Mouse (Mus musculus) hindbrain, embryonic 13.5 days (tissue): ENCODE measurements around the gene Sptbn1. TPM values are rescaled to one million over a fixed set of nuclear protein-coding genes. Genes with fewer than 3 reads are reported as not detected.

ENCODE experiments used
- ATAC-seq: fragments of 200-750 bp; cut with Nextera tagmentation; 2 replicates; pipeline ENCODE4 v1.8.0; 2017; ENCODE audit warnings: moderate TSS enrichment; ENCODE audit not compliant: low FRiP score
- H3K27ac ChIP-seq: fragments of 300-500 bp; sonication (generic); 2 replicates; pipeline ENCODE4 v1.5.1; 2015; ENCODE audit warnings: inconsistent platforms, mild to moderate bottlenecking, moderate library complexity
- H3K27me3 ChIP-seq: fragments of 300-500 bp; sonication (generic); 2 replicates; pipeline ENCODE4 v1.6.1; 2015; ENCODE audit warnings: mild to moderate bottlenecking, inconsistent platforms
- H3K36me3 ChIP-seq: fragments of 300-500 bp; sonication (generic); 2 replicates; pipeline ENCODE4 v1.6.1; 2015; ENCODE audit warnings: mild to moderate bottlenecking, inconsistent platforms
- H3K4me1 ChIP-seq: fragments of 300-500 bp; sonication (generic); replicated peaks from 2 replicates; pipeline ENCODE4 v1.6.1; 2015; ENCODE audit warnings: inconsistent platforms
- H3K4me2 ChIP-seq: fragments of 300-500 bp; sonication (generic); 2 replicates; pipeline ENCODE4 v1.6.1; 2015; ENCODE audit warnings: inconsistent platforms, mild to moderate bottlenecking, moderate library complexity
- H3K4me3 ChIP-seq: fragments of 300-500 bp; sonication (generic); 2 replicates; pipeline ENCODE4 v1.5.1; 2015; ENCODE audit warnings: mild to moderate bottlenecking, inconsistent platforms
- H3K9ac ChIP-seq: fragments of 300-500 bp; sonication (generic); 2 replicates; pipeline ENCODE4 v1.6.1; 2015; ENCODE audit warnings: mild to moderate bottlenecking, inconsistent platforms
- H3K9me3 ChIP-seq: fragments of 300-500 bp; sonication (generic); 2 replicates; pipeline ENCODE4 v1.6.1; 2016; ENCODE audit warnings: inconsistent platforms
- WGBS: fragments of 180-500 bp; shearing (Covaris S2); methylation state at CpG from one replicate; pipeline ENCODE4 v1.1.7; 2015; 5-methylcytosine and 5-hydroxymethylcytosine counted together
- polyA plus RNA-seq: library from polyadenylated mRNA; unstranded; fragments of >200 nt; fragmentation: Nextera tagmentation; extraction: Ambion mirVana; gene quantifications from 2 replicates; pipeline ENCODE4 v1.2.1, GENCODE M21; 2015

Sptbn1 gene
- polyA plus RNA-seq, 1 experiment from 2014 or later = 156 TPM

DNA sequence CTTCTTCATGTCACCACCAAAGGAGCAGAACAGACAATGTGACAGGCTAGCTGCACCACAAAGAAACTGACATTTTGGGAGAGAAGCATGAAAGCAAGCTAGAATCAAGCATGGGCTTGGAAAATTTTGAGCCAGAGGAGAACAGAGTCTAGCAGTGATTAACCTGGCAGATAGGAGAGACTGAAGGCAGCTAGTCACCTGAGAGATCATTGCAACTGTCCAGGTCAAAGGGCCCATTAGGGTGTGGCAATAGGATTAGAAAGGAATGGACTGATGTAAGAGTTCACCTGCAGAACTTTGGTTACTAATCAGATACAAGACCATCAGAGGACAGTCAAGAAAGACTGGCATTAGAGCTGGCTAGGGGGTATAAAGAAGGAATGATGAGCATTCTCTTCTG is 67.6 kb downstream of the Sptbn1 start:
- Histone ChIP-seq H3K27me3 (no peaks in the 10 kb centered on the region), H3K4me2 (no peak overlapping the region), H3K36me3 (peaks cover 11% of the 10 kb centered on the region), H3K9me3 (no peaks in the 10 kb centered on the region), H3K4me3 (no peak overlapping the region), H3K9ac (no peak overlapping the region), H3K4me1 (peaks cover 29% of the 10 kb centered on the region), H3K27ac (no peak overlapping the region)
- no peak for ATAC-seq

- peak overlapping the region; percentile 81 for H3K27ac ChIP-seq
- no peaks in the 10 kb centered on the region for H3K27me3 ChIP-seq
- H3K9me3 ChIP-seq = no peaks in the 10 kb centered on the region
- peak; percentile 96 for ATAC-seq
- peak overlapping the region; percentile 75 for H3K9ac ChIP-seq
- peak overlapping the region; percentile 51 for H3K4me3 ChIP-seq
- peaks cover 11% of the 10 kb centered on the region for H3K36me3 ChIP-seq
- WGBS = under 1% methylated on average over 34 of the region's 34 CpGs
- peak overlapping the region; percentile 83 for H3K4me2 ChIP-seq
- peaks cover 29% of the 10 kb centered on the region for H3K4me1 ChIP-seq
Observed at GRCm38 (mm10) chr11:30198091-30198675, 69.8 kb downstream of the Sptbn1 start.

- Histone ChIP-seq H3K36me3 (peaks cover 11% of the 10 kb centered on the region), H3K4me1 (peaks cover 29% of the 10 kb centered on the region), H3K4me3 (peak overlapping the region; percentile 51), H3K27me3 (no peaks in the 10 kb centered on the region), H3K9me3 (no peaks in the 10 kb centered on the region), H3K27ac (peak overlapping the region; percentile 81), H3K4me2 (peak overlapping the region; percentile 83), H3K9ac (peak overlapping the region; percentile 75)
- ATAC-seq = peak; percentile 77
- WGBS = 2% methylated on average over 21 of the region's 21 CpGs
Observed at GRCm38 (mm10) chr11:30197564-30198090, 70.3 kb downstream of the Sptbn1 start.

DNA sequence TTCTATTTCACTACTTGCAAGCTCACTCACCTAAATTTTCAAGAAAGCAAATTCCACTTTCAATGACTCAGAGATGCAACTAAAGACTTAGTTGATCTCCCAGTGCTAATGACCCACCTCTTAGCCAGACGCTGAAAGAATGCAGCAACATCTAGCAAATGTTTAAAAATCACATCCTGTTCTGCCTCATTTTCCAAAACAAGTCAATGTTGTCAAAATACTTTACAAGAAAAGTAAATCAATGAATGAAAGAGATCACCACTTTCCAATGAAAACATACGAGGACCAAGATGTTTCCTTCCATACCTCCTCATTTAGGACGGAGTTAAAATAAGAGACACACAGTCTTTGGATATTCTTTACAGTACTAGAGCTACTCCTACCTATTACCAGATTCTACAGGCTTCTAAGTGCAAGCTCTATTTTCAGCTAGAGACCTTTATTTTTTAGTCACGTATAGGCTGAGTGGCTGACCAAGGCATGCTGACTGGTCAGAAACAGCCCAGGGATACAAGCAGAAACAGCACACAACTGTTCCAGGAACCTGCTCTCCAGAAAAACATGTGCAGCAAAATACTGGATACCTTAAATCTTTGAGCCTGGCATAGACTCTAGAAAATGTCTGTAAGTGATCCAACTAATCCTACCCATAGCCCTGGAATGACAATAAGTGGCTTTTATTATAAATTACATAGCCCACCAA is 71.5 kb downstream of the Sptbn1 start:
- H3K27ac ChIP-seq = peak overlapping the region; percentile 36; the same call in 1 of the 2 replicates
- H3K4me1 ChIP-seq = peaks cover 29% of the 10 kb centered on the region
- H3K27me3 ChIP-seq = no peaks in the 10 kb centered on the region
- H3K9me3 ChIP-seq = no peaks in the 10 kb centered on the region
- WGBS = 78% methylated on average over 4 of the region's 4 CpGs
- no peak overlapping the region for H3K9ac ChIP-seq
- ATAC-seq = no peak
- H3K4me3 ChIP-seq = no peak overlapping the region
- 0 out of 2 replicates have a peak, but pooled peaks cover under 1% of the 10 kb centered on the region for H3K36me3 ChIP-seq
- H3K4me2 ChIP-seq = 0 out of 2 replicates have a peak overlapping the region, but pooled peaks have one; percentile 83

DNA sequence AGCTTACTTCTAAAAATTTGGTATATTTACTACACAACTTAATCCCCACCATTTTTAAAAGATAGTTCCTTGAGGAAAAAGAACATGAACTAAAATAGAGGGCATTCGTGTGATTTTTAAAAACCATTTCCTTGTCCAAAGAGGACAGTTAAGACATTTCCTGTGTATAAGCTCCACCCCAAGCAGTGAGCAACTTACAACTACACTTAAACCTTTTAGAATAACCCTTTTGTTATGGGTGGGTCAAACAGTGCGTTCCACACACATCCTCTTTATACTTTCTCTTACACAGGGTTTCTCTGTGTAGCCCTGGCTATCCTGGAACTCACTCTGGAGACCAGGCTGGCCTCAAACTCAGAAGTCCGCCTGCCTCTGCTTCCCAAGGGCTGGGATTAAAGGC is 72.2 kb downstream of the Sptbn1 start:
- no peaks in the 10 kb centered on the region for H3K27me3 ChIP-seq
- no peaks in the 10 kb centered on the region for H3K36me3 ChIP-seq
- no peak for ATAC-seq
- WGBS = 77% methylated on average over 3 of the region's 3 CpGs
- H3K4me1 ChIP-seq = peaks cover 29% of the 10 kb centered on the region
- H3K4me3 ChIP-seq = no peak overlapping the region
- H3K4me2 ChIP-seq = no peak overlapping the region
- H3K9me3 ChIP-seq = no peaks in the 10 kb centered on the region
- H3K27ac ChIP-seq = no peak overlapping the region
- no peak overlapping the region for H3K9ac ChIP-seq

GRCm38 (mm10) chr11:30194800-30195199 is 73.2 kb downstream of the Sptbn1 start:
- Histone ChIP-seq H3K4me3 (no peak overlapping the region), H3K9me3 (no peaks in the 10 kb centered on the region), H3K27me3 (no peaks in the 10 kb centered on the region), H3K4me2 (no peak overlapping the region), H3K9ac (no peak overlapping the region), H3K27ac (no peak overlapping the region), H3K4me1 (peaks cover 29% of the 10 kb centered on the region), H3K36me3 (no peaks in the 10 kb centered on the region)
- ATAC-seq = no peak
- WGBS = 93% methylated on average over 1 of the region's 1 CpGs

DNA sequence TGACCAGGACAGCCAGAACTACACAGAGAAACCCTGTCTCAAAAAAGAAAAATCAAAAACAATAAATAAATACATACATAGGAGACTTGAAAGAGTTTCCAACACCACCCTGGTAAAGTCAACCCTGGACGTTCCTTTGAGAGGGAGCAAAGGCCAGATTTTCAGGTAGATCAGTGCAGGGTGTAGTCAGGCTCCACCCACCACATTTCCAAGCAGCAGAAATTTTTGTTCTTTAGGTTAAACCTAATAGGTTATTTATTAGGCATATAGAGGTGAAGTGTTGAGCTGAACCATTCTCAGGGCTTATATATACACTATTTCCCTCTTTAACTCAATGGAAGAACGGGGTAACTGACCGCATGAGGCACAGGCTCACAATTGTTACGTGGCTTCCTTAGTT is 77.0 kb downstream of the Sptbn1 start:
- H3K36me3 ChIP-seq = no peaks in the 10 kb centered on the region
- H3K4me2 ChIP-seq = no peak overlapping the region
- no peak overlapping the region for H3K9ac ChIP-seq
- H3K27ac ChIP-seq = no peak overlapping the region
- H3K4me3 ChIP-seq = no peak overlapping the region
- H3K27me3 ChIP-seq = no peaks in the 10 kb centered on the region
- no peaks in the 10 kb centered on the region for H3K9me3 ChIP-seq
- no peak for ATAC-seq
- H3K4me1 ChIP-seq = peaks cover 9% of the 10 kb centered on the region
- 85% methylated on average over 4 of the region's 4 CpGs for WGBS

DNA sequence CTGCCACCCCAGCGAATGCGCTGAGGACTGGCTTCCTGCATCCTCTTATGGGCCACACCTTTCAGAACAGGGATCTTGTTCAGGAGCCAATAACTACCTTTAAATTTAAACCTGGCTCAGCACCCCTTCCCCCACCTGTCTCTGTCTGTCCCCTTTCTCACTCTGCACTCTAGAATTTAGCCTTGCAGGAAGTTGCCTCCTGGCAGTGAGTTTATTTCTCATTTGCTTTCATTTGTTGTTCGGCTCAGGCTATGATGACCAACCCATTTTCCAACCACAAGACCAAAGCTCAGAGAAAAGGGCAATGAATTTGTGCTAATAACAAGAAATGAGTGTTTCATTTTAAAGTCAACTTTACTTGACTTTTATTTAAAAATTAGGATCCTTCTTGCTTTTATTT is 77.9 kb downstream of the Sptbn1 start:
- H3K4me2 ChIP-seq = no peak overlapping the region
- H3K27ac ChIP-seq = no peak overlapping the region
- WGBS = 92% methylated on average over 3 of the region's 3 CpGs
- no peak for ATAC-seq
- no peak overlapping the region for H3K9ac ChIP-seq
- no peak overlapping the region for H3K4me3 ChIP-seq
- H3K4me1 ChIP-seq = peaks cover 9% of the 10 kb centered on the region
- no peaks in the 10 kb centered on the region for H3K27me3 ChIP-seq
- H3K36me3 ChIP-seq = no peaks in the 10 kb centered on the region
- no peaks in the 10 kb centered on the region for H3K9me3 ChIP-seq

- WGBS = 80% methylated on average over 4 of the region's 4 CpGs
- H3K27me3 ChIP-seq = no peaks in the 10 kb centered on the region
- ATAC-seq = no peak
- H3K4me1 ChIP-seq = peaks cover 5% of the 10 kb centered on the region
- no peak overlapping the region for H3K4me2 ChIP-seq
- no peak overlapping the region for H3K9ac ChIP-seq
- no peak overlapping the region for H3K4me3 ChIP-seq
- H3K9me3 ChIP-seq = no peaks in the 10 kb centered on the region
- no peak overlapping the region for H3K27ac ChIP-seq
- H3K36me3 ChIP-seq = no peaks in the 10 kb centered on the region
Observed at GRCm38 (mm10) chr11:30186902-30187470, 81.0 kb downstream of the Sptbn1 start.

DNA sequence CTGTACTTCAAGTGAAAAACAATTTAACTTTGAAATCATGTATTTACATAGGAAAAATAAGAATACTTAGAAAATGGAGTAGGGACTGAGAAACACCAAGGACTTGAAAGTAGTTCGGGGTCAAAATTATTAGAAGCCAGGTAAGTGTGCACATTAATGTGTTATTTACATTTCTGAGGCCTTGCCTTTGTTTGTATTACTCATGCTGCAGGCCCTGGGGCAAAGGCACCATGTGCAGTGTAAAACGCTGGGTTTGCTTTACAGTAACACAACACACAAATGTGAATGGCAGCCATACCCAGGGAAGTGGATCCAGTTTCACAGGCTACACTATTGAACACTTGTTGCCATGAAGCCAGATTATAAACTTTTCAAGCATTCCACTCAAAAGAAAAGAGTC is 83.4 kb downstream of the Sptbn1 start:
- no peak for ATAC-seq
- Histone ChIP-seq H3K4me3 (no peak overlapping the region), H3K27me3 (no peaks in the 10 kb centered on the region), H3K4me2 (no peak overlapping the region), H3K4me1 (peaks cover 5% of the 10 kb centered on the region), H3K9ac (no peak overlapping the region), H3K27ac (no peak overlapping the region), H3K9me3 (no peaks in the 10 kb centered on the region), H3K36me3 (no peaks in the 10 kb centered on the region)
- 77% methylated on average over 2 of the region's 2 CpGs for WGBS

DNA sequence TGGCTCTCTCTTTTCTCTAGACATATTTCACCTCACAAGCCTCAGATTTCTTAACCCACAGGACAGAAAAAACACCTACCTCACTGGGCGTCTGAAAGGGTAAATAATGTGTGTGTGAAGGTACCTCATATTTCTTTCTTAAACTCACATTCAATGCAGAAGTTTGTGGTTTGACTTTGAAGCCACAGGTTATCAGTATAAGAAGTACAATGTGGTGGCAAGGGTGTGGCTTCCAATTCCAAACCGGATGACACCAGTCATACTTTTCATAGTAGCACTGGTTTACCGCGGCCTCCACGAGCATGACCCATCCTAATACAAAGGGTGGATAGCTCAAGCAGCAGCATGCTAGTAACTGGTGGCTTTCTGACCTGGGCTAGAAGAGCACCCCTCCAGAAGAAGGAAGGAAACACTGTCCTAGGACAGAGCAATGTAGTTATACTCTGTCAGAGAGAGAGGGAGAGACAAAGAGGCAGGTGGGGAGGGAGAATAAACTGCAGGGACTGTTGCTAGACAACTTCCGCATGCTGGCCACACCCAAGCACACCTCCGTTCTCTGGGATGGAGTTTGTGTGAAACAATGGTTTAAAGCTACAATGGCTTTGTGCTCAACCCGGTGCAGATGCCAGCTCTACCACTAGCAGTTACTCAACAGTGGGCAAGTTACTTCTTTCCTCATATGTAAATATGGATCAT is 85.1 kb downstream of the Sptbn1 start:
- Histone ChIP-seq H3K4me3 (no peak overlapping the region), H3K9me3 (no peaks in the 10 kb centered on the region), H3K36me3 (no peaks in the 10 kb centered on the region), H3K9ac (no peak overlapping the region), H3K4me2 (no peak overlapping the region), H3K4me1 (peaks cover 5% of the 10 kb centered on the region), H3K27me3 (no peaks in the 10 kb centered on the region), H3K27ac (no peak overlapping the region)
- 90% methylated on average over 8 of the region's 8 CpGs for WGBS
- ATAC-seq = no peak

GRCm38 (mm10) chr11:30178193-30178592 is 89.8 kb downstream of the Sptbn1 start:
- no peak for ATAC-seq
- Histone ChIP-seq H3K9me3 (no peaks in the 10 kb centered on the region), H3K4me2 (no peak overlapping the region), H3K9ac (no peak overlapping the region), H3K4me3 (no peak overlapping the region), H3K27me3 (no peaks in the 10 kb centered on the region), H3K36me3 (no peaks in the 10 kb centered on the region), H3K4me1 (peaks cover 16% of the 10 kb centered on the region; the same call in 1 of the 2 replicates), H3K27ac (no peak overlapping the region)
- 99% methylated on average over 2 of the region's 2 CpGs for WGBS
